Mouse (Mus musculus) midbrain, embryonic 13.5 days (tissue): ENCODE results near the gene Pdha2. TPM values are rescaled to one million over a fixed set of nuclear protein-coding genes. Genes with fewer than 3 reads are reported as not detected.

Source experiments
- ATAC-seq: fragments of 200-750 bp; cut with Nextera tagmentation; 2 replicates; pipeline ENCODE4 v1.8.0; 2017; ENCODE audit warnings: mild to moderate bottlenecking, moderate TSS enrichment, moderate library complexity
- H3K27ac ChIP-seq: fragments of 300-500 bp; sonication (generic); 2 replicates; pipeline ENCODE4 v1.5.1; 2015; ENCODE audit warnings: inconsistent platforms, mild to moderate bottlenecking, moderate library complexity
- H3K27me3 ChIP-seq: fragments of 300-500 bp; sonication (generic); 2 replicates; pipeline ENCODE4 v1.6.1; 2015; ENCODE audit warnings: mild to moderate bottlenecking, inconsistent platforms
- H3K36me3 ChIP-seq: fragments of 300-500 bp; sonication (generic); 2 replicates; pipeline ENCODE4 v1.6.1; 2015; ENCODE audit warnings: mild to moderate bottlenecking, inconsistent platforms
- H3K4me1 ChIP-seq: fragments of 300-500 bp; sonication (generic); replicated peaks from 2 replicates; pipeline ENCODE4 v1.6.1; 2015; ENCODE audit warnings: inconsistent platforms
- H3K4me2 ChIP-seq: fragments of 300-500 bp; sonication (generic); replicated peaks from 2 replicates; pipeline ENCODE4 v1.6.1; 2015; ENCODE audit warnings: moderate library complexity, mild to moderate bottlenecking, inconsistent platforms
- H3K4me3 ChIP-seq: fragments of 300-500 bp; sonication (generic); replicated peaks from 2 replicates; pipeline ENCODE4 v1.5.1; 2015; ENCODE audit warnings: mild to moderate bottlenecking, inconsistent platforms
- H3K9ac ChIP-seq: fragments of 300-500 bp; sonication (generic); replicated peaks from 2 replicates; pipeline ENCODE4 v1.6.1; 2015; ENCODE audit warnings: mild to moderate bottlenecking, inconsistent platforms
- H3K9me3 ChIP-seq: fragments of 300-500 bp; sonication (generic); 2 replicates; pipeline ENCODE4 v1.6.1; 2016; ENCODE audit warnings: mild to moderate bottlenecking, inconsistent platforms
- WGBS: fragments of 180-500 bp; shearing (Covaris S2); methylation state at CpG from one replicate; pipeline ENCODE4 v1.1.7; 2015; 5-methylcytosine and 5-hydroxymethylcytosine counted together
- polyA plus RNA-seq: library from polyadenylated mRNA; unstranded; fragments of >200 nt; fragmentation: Nextera tagmentation; extraction: Ambion mirVana; gene quantifications from 2 replicates; pipeline ENCODE4 v1.2.1, GENCODE M21; 2015

The Pdha2 gene
- polyA plus RNA-seq = not detected in 2 replicates

GRCm38 (mm10) chr3:141212255-141212654 lies at the start of gene Pdha2:
TSS of gene Pdha2 (minus strand) at chr3:141212355.
- no peak within 1 kb of the TSS for H3K27ac ChIP-seq
- H3K4me1 ChIP-seq = no peaks in the 10 kb centered on the region
- H3K4me3 ChIP-seq = no peak within 1 kb of the TSS
- ATAC-seq = no peak
- peaks cover 10% of the 10 kb centered on the region; the same call in 1 of the 2 replicates for H3K9me3 ChIP-seq
- no peaks in the 10 kb centered on the region for H3K27me3 ChIP-seq
- no peak within 1 kb of the TSS for H3K4me2 ChIP-seq
- WGBS = 94% methylated on average over 5 of the region's 5 CpGs
- H3K36me3 ChIP-seq = no peaks in the 10 kb centered on the region
- no peak within 1 kb of the TSS for H3K9ac ChIP-seq

DNA sequence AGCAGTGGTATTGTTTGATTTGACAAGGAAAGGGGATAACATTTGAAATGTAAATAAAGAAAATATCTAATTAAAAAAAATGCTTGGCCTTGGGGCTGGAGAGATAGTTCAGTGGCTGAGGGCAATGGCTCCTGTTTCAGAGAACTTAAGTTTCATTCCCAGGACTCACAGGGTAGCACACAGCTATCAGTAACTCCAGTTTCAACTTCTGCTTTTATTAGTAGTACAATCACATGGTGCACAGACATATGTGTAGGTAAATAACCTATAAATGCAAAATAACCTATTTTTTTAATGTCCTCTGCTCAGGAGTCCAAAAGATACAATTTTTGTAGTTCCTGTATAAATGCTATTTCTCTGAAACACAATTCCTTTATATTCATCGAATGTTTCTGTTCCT lies 48.4 kb upstream of the Pdha2 start:
- 96% methylated on average over 1 of the region's 1 CpGs for WGBS
- no peak overlapping the region for H3K9ac ChIP-seq
- no peak overlapping the region for H3K4me3 ChIP-seq
- no peaks in the 10 kb centered on the region for H3K27me3 ChIP-seq
- H3K4me1 ChIP-seq = no peaks in the 10 kb centered on the region
- no peak for ATAC-seq
- no peaks in the 10 kb centered on the region for H3K36me3 ChIP-seq
- H3K9me3 ChIP-seq = no peaks in the 10 kb centered on the region
- H3K27ac ChIP-seq = no peak overlapping the region
- no peak overlapping the region for H3K4me2 ChIP-seq

- Histone ChIP-seq H3K27ac (no peak overlapping the region), H3K36me3 (no peaks in the 10 kb centered on the region), H3K9me3 (no peaks in the 10 kb centered on the region), H3K27me3 (no peaks in the 10 kb centered on the region), H3K9ac (no peak overlapping the region), H3K4me3 (no peak overlapping the region), H3K4me2 (no peak overlapping the region), H3K4me1 (no peaks in the 10 kb centered on the region)
- WGBS = 92% methylated on average over 1 of the region's 1 CpGs
- ATAC-seq = no peak
These were observed 39.3 kb upstream of the Pdha2 start for GRCm38 (mm10) chr3:141251440-141251839.

DNA sequence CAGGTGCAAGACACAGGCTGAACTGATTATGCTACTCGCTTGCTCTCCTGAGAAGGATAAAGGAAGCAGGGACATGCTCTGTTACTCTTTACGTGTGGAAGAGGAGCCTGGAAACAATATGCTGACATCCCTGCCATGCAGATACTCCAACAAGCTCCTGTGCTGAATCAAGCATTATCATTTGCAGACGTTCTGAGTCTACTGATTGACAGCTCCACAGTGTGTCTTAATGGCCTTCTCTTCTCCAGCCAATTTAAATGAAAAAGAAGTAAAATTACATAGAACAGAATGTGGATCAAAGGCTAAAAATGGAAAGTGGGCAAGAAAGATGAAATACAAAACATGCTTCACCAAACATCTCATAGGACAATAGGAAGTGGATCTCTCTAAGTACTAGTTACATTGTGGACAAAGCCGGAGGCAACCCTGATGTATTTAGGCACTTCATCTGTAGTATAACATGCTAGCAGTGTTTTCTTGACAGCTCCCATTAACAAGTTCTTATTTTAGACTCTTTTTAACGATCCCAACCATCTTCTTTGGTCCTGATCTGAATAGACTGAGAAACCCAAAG lies 32.7 kb upstream of the Pdha2 start:
- Histone ChIP-seq H3K27me3 (no peaks in the 10 kb centered on the region), H3K9me3 (no peaks in the 10 kb centered on the region), H3K27ac (no peak overlapping the region), H3K36me3 (no peaks in the 10 kb centered on the region), H3K4me2 (no peak overlapping the region), H3K4me3 (no peak overlapping the region), H3K4me1 (no peaks in the 10 kb centered on the region), H3K9ac (no peak overlapping the region)
- ATAC-seq = no peak
- WGBS = 44% methylated on average over 5 of the region's 5 CpGs

GRCm38 (mm10) chr3:141238071-141238470 lies 25.9 kb upstream of the Pdha2 start:
- H3K4me3 ChIP-seq = no peak overlapping the region
- H3K36me3 ChIP-seq = no peaks in the 10 kb centered on the region
- ATAC-seq = no peak

DNA sequence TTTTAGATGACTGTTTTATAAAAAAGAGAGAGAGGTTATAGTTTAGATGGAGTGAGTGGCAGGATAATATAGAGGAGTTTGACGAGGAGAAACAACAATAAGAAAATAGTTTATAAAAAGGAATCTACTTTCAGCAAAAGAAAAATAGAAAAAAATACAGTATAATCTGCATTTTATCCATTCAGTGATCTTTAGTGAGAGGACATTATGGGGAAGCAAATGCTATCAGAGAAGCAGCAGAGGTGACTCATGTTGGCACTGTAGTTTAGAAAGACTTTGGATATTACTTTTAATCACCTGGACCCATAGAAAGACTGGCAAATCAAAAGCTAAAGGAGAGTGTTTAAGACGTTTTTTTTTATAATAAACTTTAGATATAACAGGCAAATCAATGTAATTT lies 17.0 kb upstream of the Pdha2 start:
- H3K27me3 ChIP-seq = no peaks in the 10 kb centered on the region
- no peak overlapping the region for H3K9ac ChIP-seq
- no peak for ATAC-seq
- H3K36me3 ChIP-seq = no peaks in the 10 kb centered on the region
- no peaks in the 10 kb centered on the region for H3K4me1 ChIP-seq
- WGBS = 58% methylated on average over 2 of the region's 2 CpGs
- no peak overlapping the region for H3K4me2 ChIP-seq
- H3K27ac ChIP-seq = no peak overlapping the region
- no peak overlapping the region for H3K4me3 ChIP-seq
- no peaks in the 10 kb centered on the region for H3K9me3 ChIP-seq

More at GRCm38 (mm10) chr3:141238071-141238470, 25.9 kb upstream of the Pdha2 start:
- Histone ChIP-seq H3K27ac (no peak overlapping the region), H3K4me2 (no peak overlapping the region), H3K4me1 (no peaks in the 10 kb centered on the region), H3K9ac (no peak overlapping the region), H3K9me3 (no peaks in the 10 kb centered on the region), H3K27me3 (no peaks in the 10 kb centered on the region)
- 83% methylated on average over 2 of the region's 2 CpGs for WGBS

DNA sequence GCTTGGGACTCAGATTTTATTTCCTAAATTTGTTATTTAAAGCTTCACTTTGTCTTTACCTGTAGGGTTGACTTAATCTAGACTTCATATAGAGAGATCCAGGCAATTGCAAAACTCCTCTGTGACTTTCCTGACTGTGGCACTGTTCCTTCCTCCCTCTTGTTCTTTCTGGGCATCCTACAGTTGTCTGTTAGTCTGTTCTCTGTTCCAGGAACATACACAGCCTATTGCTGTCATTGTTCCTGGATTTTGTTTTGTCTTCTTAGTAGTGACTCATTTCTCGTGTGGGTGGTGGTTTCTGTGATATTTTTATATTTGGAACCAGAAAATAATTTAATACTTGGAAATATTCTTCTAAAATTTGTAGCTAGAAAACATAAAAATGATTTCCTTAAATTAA lies 10.2 kb upstream of the Pdha2 start:
- Histone ChIP-seq H3K27me3 (no peaks in the 10 kb centered on the region), H3K9ac (no peak overlapping the region), H3K27ac (no peak overlapping the region), H3K4me3 (no peak overlapping the region), H3K9me3 (no peaks in the 10 kb centered on the region), H3K36me3 (no peaks in the 10 kb centered on the region), H3K4me1 (no peaks in the 10 kb centered on the region), H3K4me2 (no peak overlapping the region)
- no peak for ATAC-seq
- 76% methylated on average over 1 of the region's 1 CpGs for WGBS

DNA sequence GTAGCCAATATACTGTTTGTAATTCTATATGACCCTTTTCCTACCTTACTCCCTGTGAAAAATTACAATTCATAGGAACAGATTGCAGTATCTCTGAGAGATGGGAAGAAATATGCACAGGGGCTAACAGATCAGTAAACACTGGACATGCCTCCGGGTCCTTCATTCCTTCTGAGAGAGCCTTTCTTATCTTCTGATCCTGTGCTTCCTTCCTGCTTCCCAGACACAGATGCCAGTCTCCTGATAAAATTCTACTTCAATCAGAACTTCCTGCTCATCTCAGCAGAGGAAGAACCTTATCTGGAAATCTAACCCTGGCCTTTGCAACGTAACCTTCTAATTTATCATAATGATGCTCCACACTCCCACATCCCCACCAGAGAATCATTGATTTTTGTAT lies 6.4 kb upstream of the Pdha2 start:
- no peak overlapping the region for H3K9ac ChIP-seq
- H3K27ac ChIP-seq = no peak overlapping the region
- H3K27me3 ChIP-seq = no peaks in the 10 kb centered on the region
- no peak overlapping the region for H3K4me3 ChIP-seq
- no peak for ATAC-seq
- no peaks in the 10 kb centered on the region for H3K4me1 ChIP-seq
- no peaks in the 10 kb centered on the region for H3K9me3 ChIP-seq
- no peaks in the 10 kb centered on the region for H3K36me3 ChIP-seq
- WGBS = 83% methylated on average over 2 of the region's 2 CpGs
- no peak overlapping the region for H3K4me2 ChIP-seq

- Histone ChIP-seq H3K27me3 (no peaks in the 10 kb centered on the region), H3K4me2 (no peak overlapping the region), H3K9ac (no peak overlapping the region), H3K9me3 (no peaks in the 10 kb centered on the region), H3K27ac (no peak overlapping the region), H3K4me3 (no peak overlapping the region), H3K4me1 (no peaks in the 10 kb centered on the region), H3K36me3 (no peaks in the 10 kb centered on the region)
- no peak for ATAC-seq
These were observed 4.8 kb upstream of the Pdha2 start for GRCm38 (mm10) chr3:141216999-141217398.

DNA sequence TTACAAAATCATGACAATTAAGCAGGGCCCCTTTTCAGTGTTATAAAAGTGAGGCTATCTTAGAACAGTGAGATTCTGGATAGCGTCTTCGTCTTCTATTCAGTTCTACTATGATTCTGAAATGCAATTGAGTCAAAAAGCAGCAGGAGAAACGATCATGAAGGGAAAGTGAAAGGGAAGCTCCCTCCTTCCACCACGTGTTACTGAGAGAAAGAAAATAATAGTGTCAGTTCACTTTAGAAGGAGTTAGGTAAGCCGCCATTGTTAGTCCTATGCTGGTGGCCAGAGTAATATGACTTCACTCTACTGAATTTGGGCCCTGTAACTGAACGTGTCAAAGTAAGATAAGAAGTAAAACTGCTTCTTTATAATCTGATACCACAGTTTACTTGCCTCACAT lies 4.1 kb upstream of the Pdha2 start:
- no peak for ATAC-seq
- Histone ChIP-seq H3K4me1 (no peaks in the 10 kb centered on the region), H3K27me3 (no peaks in the 10 kb centered on the region), H3K4me2 (no peak overlapping the region), H3K9ac (no peak overlapping the region), H3K27ac (no peak overlapping the region), H3K9me3 (0 out of 2 replicates have a peak, but pooled peaks cover 4% of the 10 kb centered on the region), H3K4me3 (no peak overlapping the region), H3K36me3 (no peaks in the 10 kb centered on the region)
- WGBS = 72% methylated on average over 6 of the region's 6 CpGs

GRCm38 (mm10) chr3:141214789-141215188 lies 2.6 kb upstream of the Pdha2 start:
- H3K4me1 ChIP-seq = no peaks in the 10 kb centered on the region
- 71% methylated on average over 2 of the region's 2 CpGs for WGBS
- no peak overlapping the region for H3K4me2 ChIP-seq
- H3K9ac ChIP-seq = no peak overlapping the region
- no peak overlapping the region for H3K27ac ChIP-seq
- H3K4me3 ChIP-seq = no peak overlapping the region
- H3K9me3 ChIP-seq = peaks cover 10% of the 10 kb centered on the region; the same call in 1 of the 2 replicates
- H3K27me3 ChIP-seq = no peaks in the 10 kb centered on the region
- H3K36me3 ChIP-seq = no peaks in the 10 kb centered on the region
- ATAC-seq = no peak

GRCm38 (mm10) chr3:141214197-141214596 lies 2.0 kb upstream of the Pdha2 start:
- Histone ChIP-seq H3K4me2 (no peak overlapping the region), H3K9ac (no peak overlapping the region), H3K27me3 (no peaks in the 10 kb centered on the region), H3K27ac (no peak overlapping the region), H3K36me3 (no peaks in the 10 kb centered on the region), H3K9me3 (peaks cover 10% of the 10 kb centered on the region; the same call in 1 of the 2 replicates), H3K4me1 (no peaks in the 10 kb centered on the region), H3K4me3 (no peak overlapping the region)
- ATAC-seq = no peak

- Histone ChIP-seq H3K4me2 (no peak overlapping the region), H3K9me3 (peaks cover 10% of the 10 kb centered on the region; the same call in 1 of the 2 replicates), H3K9ac (no peak overlapping the region), H3K4me1 (no peaks in the 10 kb centered on the region), H3K36me3 (no peaks in the 10 kb centered on the region), H3K27ac (no peak overlapping the region), H3K27me3 (no peaks in the 10 kb centered on the region), H3K4me3 (no peak overlapping the region)
- 97% methylated on average over 17 of the region's 17 CpGs for WGBS
- ATAC-seq = no peak
These were observed 511 bp downstream of the Pdha2 start for GRCm38 (mm10) chr3:141211644-141212043.
